In genomic region chr10:111165219-111165981, GRCm38 (mm10) we compare ENCODE assay signal across 7 mouse cellular contexts. TPM values are rescaled to one million over a fixed set of nuclear protein-coding genes. Genes with fewer than 3 reads are reported as not detected.
DNase-seq lines count a peak whose midpoint lies in the region; ATAC-seq and TF ChIP-seq lines count a peak whose summit lies in the region.

No protein-coding gene starts in this region.

- POLR2A ChIA-PET in Patski (lab: Charles Lee): interaction anchor here (0.6 to 0.7 kb wide), 4 partner anchors 31 to 213 kb away, joined by 3 to 7 read pairs (median 3); no protein-coding TSS in a partner anchor

- peak; percentile 36 for ATAC-seq in Patski
- peak; percentile 67 for ATAC-seq in hindbrain, embryonic 14.5 days (ENCODE audit: low FRiP score)
- peak; percentile 74; the same call in 1 of the 2 replicates for ATAC-seq in limb, embryonic 12.5 days (ENCODE audit: insufficient number of reproducible peaks, insufficient read depth, low FRiP score, low TSS enrichment, low read depth)
- ATAC-seq in midbrain, embryonic 12.5 days (ENCODE audit: low FRiP score, low read depth): peak; percentile 2

- no peaks in the 10 kb centered on the region for H3K36me3 ChIP-seq in hindbrain, embryonic 14.5 days (replicated peaks; ENCODE audit: control insufficient read depth, insufficient read depth)
- H3K36me3 ChIP-seq in limb, embryonic 12.5 days: no peaks in the 10 kb centered on the region
- no peaks in the 10 kb centered on the region for H3K36me3 ChIP-seq in midbrain, embryonic 12.5 days
- no peaks in the 10 kb centered on the region for H3K36me3 ChIP-seq in spleen, adult 2 months (ENCODE audit: control insufficient read depth, insufficient read depth, low read length)

- peak overlapping the region; percentile 94 for H3K27ac ChIP-seq in hindbrain, embryonic 14.5 days
- peak overlapping the region; percentile 93 for H3K27ac ChIP-seq in limb, embryonic 12.5 days
- H3K27ac ChIP-seq in midbrain, embryonic 12.5 days (replicated peaks): peak overlapping the region; percentile 94
- H3K27ac ChIP-seq in spleen, adult 2 months (ENCODE audit: insufficient read depth, low read length): peak overlapping the region; percentile 93

- peak overlapping the region; percentile 79 for H3K4me2 ChIP-seq in hindbrain, embryonic 14.5 days (replicated peaks)
- peak overlapping the region; percentile 67 for H3K4me2 ChIP-seq in limb, embryonic 12.5 days
- peak overlapping the region; percentile 63 for H3K4me2 ChIP-seq in midbrain, embryonic 12.5 days (replicated peaks)

- peak overlapping the region; percentile 100 for H3K4me3 ChIP-seq in hindbrain, embryonic 14.5 days (replicated peaks; ENCODE audit: low read length)
- peak overlapping the region; percentile 89 for H3K4me3 ChIP-seq in limb, embryonic 12.5 days (replicated peaks)
- H3K4me3 ChIP-seq in midbrain, embryonic 12.5 days: peak overlapping the region; percentile 94
- peak overlapping the region; percentile 81 for H3K4me3 ChIP-seq in spleen, adult 2 months (ENCODE audit: extremely low read depth, insufficient read depth, insufficient read length)

- TF ChIP-seq CTCF in Patski (IDR thresholded peaks at IDR 0.05): no peak
- TF ChIP-seq CTCF in spleen, adult 2 months (IDR thresholded peaks at IDR 0.05; ENCODE audit: extremely low read depth, insufficient read depth, insufficient read length, insufficient replicate concordance): no peak

- no peak for DNase-seq in Patski (ENCODE audit: low read depth, low spot score)
- peak; percentile 77 for DNase-seq in cerebellum, adult 11-12 months
- peak; percentile 43 for DNase-seq in forelimb bud, embryonic 11.5 days (ENCODE audit: low read depth, low spot score)
- DNase-seq in hindbrain, embryonic 14.5 days (ENCODE audit: low spot score): peak; percentile 48
- DNase-seq in spleen, adult 2 months (ENCODE audit: low read depth in 1 of 2, low spot score in 2 of 2): peak; percentile 33 to 80

- H3K4me1 ChIP-seq in hindbrain, embryonic 14.5 days (replicated peaks; ENCODE audit: control insufficient read depth, insufficient read depth, low read length): peaks cover 16% of the 10 kb centered on the region
- peaks cover 3% of the 10 kb centered on the region for H3K4me1 ChIP-seq in limb, embryonic 12.5 days (replicated peaks)
- peaks cover 15% of the 10 kb centered on the region for H3K4me1 ChIP-seq in midbrain, embryonic 12.5 days
- H3K4me1 ChIP-seq in spleen, adult 2 months (ENCODE audit: control insufficient read depth, insufficient read depth, insufficient read length): peaks cover 7% of the 10 kb centered on the region; the same call in 1 of the 2 replicates

- TF ChIP-seq POLR2A in spleen, adult 2 months (IDR thresholded peaks at IDR 0.05; ENCODE audit: low read depth, low read length): no peak

- in situ Hi-C loops in Patski (cut with MboI; ENCODE audit: low pct_unique_long_range_greater_than_20kb): no loop called here

- H3K27me3 ChIP-seq in Patski: no peaks in the 10 kb centered on the region
- H3K27me3 ChIP-seq in hindbrain, embryonic 14.5 days (ENCODE audit: control insufficient read depth, insufficient read depth, low read length): no peaks in the 10 kb centered on the region
- H3K27me3 ChIP-seq in limb, embryonic 12.5 days: no peaks in the 10 kb centered on the region
- H3K27me3 ChIP-seq in midbrain, embryonic 12.5 days: no peaks in the 10 kb centered on the region
- no peaks in the 10 kb centered on the region for H3K27me3 ChIP-seq in spleen, adult 2 months (ENCODE audit: control insufficient read depth, insufficient read depth, low read length)

- no peaks in the 10 kb centered on the region for H3K9me3 ChIP-seq in hindbrain, embryonic 14.5 days (ENCODE audit: control insufficient read depth, low read length)
- H3K9me3 ChIP-seq in limb, embryonic 12.5 days: no peaks in the 10 kb centered on the region
- no peaks in the 10 kb centered on the region for H3K9me3 ChIP-seq in midbrain, embryonic 12.5 days

- WGBS in hindbrain, embryonic 14.5 days: under 1% methylated on average over 52 of the region's 52 CpGs
- WGBS in limb, embryonic 12.5 days: under 1% methylated on average over 52 of the region's 52 CpGs
- WGBS in midbrain, embryonic 12.5 days: under 1% methylated on average over 51 of the region's 52 CpGs
- WGBS in spleen, adult 2 months: under 1% methylated on average over 52 of the region's 52 CpGs

- H3K9ac ChIP-seq in hindbrain, embryonic 14.5 days: peak overlapping the region; percentile 98
- H3K9ac ChIP-seq in limb, embryonic 12.5 days (replicated peaks): peak overlapping the region; percentile 90
- H3K9ac ChIP-seq in midbrain, embryonic 12.5 days (replicated peaks): peak overlapping the region; percentile 95

- CTCF ChIA-PET in Patski (lab: Charles Lee): interaction anchor here (1.2 kb wide), 1 partner anchor 12 kb away, joined by 3 read pairs; no protein-coding TSS in a partner anchor

RNA-seq across cellular contexts. Expression of gene Osbpl8, which starts 0.8 kb away (rescaled TPM):
- polyA plus RNA-seq in Patski (2021): 13.1 TPM
- 15.9 and 20.6 TPM in 2 replicates for polyA plus RNA-seq in hindbrain, embryonic 14.5 days (2014; fragmentation: Nextera tagmentation; extraction: Ambion mirVana)
- polyA plus RNA-seq in limb, embryonic 12.5 days (2016; fragmentation: Nextera tagmentation; extraction: Ambion mirVana): 13.5 and 14.2 TPM in 2 replicates
- 21.3 and 25.5 TPM in 2 replicates for polyA plus RNA-seq in midbrain, embryonic 12.5 days (2016; fragmentation: Nextera tagmentation; extraction: Ambion mirVana)
- 5.7 and 6.6 TPM in 2 replicates for polyA plus RNA-seq in spleen, adult 2 months (2012; rRNA removed)

Comparison
In these comparisons a context has a peak if more than half of its experiments do, and no peak if none do; other contexts are left out.
1. ATAC-seq: peak in every context shown above with its lines; median percentile 74 in limb, embryonic 12.5 days; 67 in hindbrain, embryonic 14.5 days; 36 in Patski; 2 in midbrain, embryonic 12.5 days.